Mouse (Mus musculus) R1 (cell line): ENCODE data around the gene Plcb4.
A peak's percentile ranks its signal among the peaks of the same experiment; 100 is the strongest.
"Not testable (repeated sequence)": the region's sequence is repeated elsewhere in the genome, so short reads cannot be mapped to it uniquely, and the experiment has no call there.

Experiments used
- DNase-seq: peaks from one replicate; pipeline ENCODE4 v3.0.0-alpha.2; 2018; ENCODE audit warnings: low read depth, low spot score

Plcb4 gene

GRCm38 (mm10) chr2:135716180-135716579 lies 57.4 kb downstream of the Plcb4 start:
- no peak for DNase-seq

- DNase-seq: peak; percentile 50
These were observed 58.7 kb downstream of the Plcb4 start for GRCm38 (mm10) chr2:135717232-135718134.

- DNase-seq: no peak
These were observed 63.3 kb downstream of the Plcb4 start for GRCm38 (mm10) chr2:135722109-135722508.

GRCm38 (mm10) chr2:135723387-135723786 lies 64.6 kb downstream of the Plcb4 start:
- DNase-seq: no peak

- no peak for DNase-seq
These were observed 65.7 kb downstream of the Plcb4 start for GRCm38 (mm10) chr2:135724489-135724888.

GRCm38 (mm10) chr2:135725362-135725761 lies 66.6 kb downstream of the Plcb4 start:
- DNase-seq: no peak

- no peak for DNase-seq
These were observed 68.3 kb downstream of the Plcb4 start for GRCm38 (mm10) chr2:135727088-135727487.

- DNase-seq: no peak
These were observed 69.1 kb downstream of the Plcb4 start for GRCm38 (mm10) chr2:135727925-135728324.

- peak; percentile 86 for DNase-seq
These were observed 72.8 kb downstream of the Plcb4 start for GRCm38 (mm10) chr2:135731591-135731990.

- DNase-seq: no peak
These were observed 73.8 kb downstream of the Plcb4 start for GRCm38 (mm10) chr2:135732651-135733050.

- DNase-seq: no peak
These were observed 75.2 kb downstream of the Plcb4 start for GRCm38 (mm10) chr2:135733926-135734510.

GRCm38 (mm10) chr2:135737506-135737905 lies 78.7 kb downstream of the Plcb4 start:
- DNase-seq: no peak

GRCm38 (mm10) chr2:135738022-135738780 lies 79.4 kb downstream of the Plcb4 start:
- not testable (repeated sequence) for DNase-seq

GRCm38 (mm10) chr2:135738950-135739349 lies 80.1 kb downstream of the Plcb4 start:
- no peak for DNase-seq

- DNase-seq: no peak
These were observed 84.3 kb downstream of the Plcb4 start for GRCm38 (mm10) chr2:135742954-135743700.

GRCm38 (mm10) chr2:135744711-135745110 lies 85.9 kb downstream of the Plcb4 start:
- DNase-seq: no peak

- DNase-seq: no peak
These were observed 86.3 kb downstream of the Plcb4 start for GRCm38 (mm10) chr2:135745126-135745525.

GRCm38 (mm10) chr2:135748441-135748840 lies 89.6 kb downstream of the Plcb4 start:
- DNase-seq: no peak

GRCm38 (mm10) chr2:135749606-135750005 lies 90.8 kb downstream of the Plcb4 start:
- DNase-seq: no peak

- DNase-seq: no peak
These were observed 91.9 kb downstream of the Plcb4 start for GRCm38 (mm10) chr2:135750748-135751147.

GRCm38 (mm10) chr2:135755792-135756191 lies 97.0 kb downstream of the Plcb4 start:
- DNase-seq: no peak
